Mouse (Mus musculus): ENCODE results near the gene Ccnl1.

- TF ChIP-seq KAT2A (conservative IDR thresholded peaks at IDR 0.05; ENCODE audit: low read depth, low read length) (no peak), CTCF (IDR thresholded peaks at IDR 0.05 in 2 of 3, conservative IDR thresholded peaks at IDR 0.05 in 1 of 3; ENCODE audit: control insufficient read depth in 1 of 3, insufficient read depth in 1 of 3, low read depth in 2 of 3, low read length in 3 of 3, poor library complexity in 1 of 3, severe bottlenecking in 1 of 3) (no peak), HCFC1 (IDR thresholded peaks at IDR 0.05; ENCODE audit: low read depth, low read length) (no peak), GABPA (IDR thresholded peaks at IDR 0.05; ENCODE audit: low read depth, low read length) (no peak), UBTF (IDR thresholded peaks at IDR 0.05; ENCODE audit: borderline replicate concordance, insufficient read depth, low read depth, low read length) (no peak), SIN3A (IDR thresholded peaks at IDR 0.05; ENCODE audit: low read length) (no peak), GATA1 (IDR thresholded peaks at IDR 0.05; ENCODE audit: low read depth, low read length) (peak; percentile 70), MYC (IDR thresholded peaks at IDR 0.05; ENCODE audit: low read depth, low read length) (no peak), POLR2AphosphoS2 (IDR thresholded peaks at IDR 0.05; ENCODE audit: low read length) (no peak), POLR2A (IDR thresholded peaks at IDR 0.05; ENCODE audit: control insufficient read depth in 1 of 2, insufficient read depth in 1 of 2, low read depth in 1 of 2, low read length in 2 of 2, poor library complexity in 1 of 2) (no peak)
These were observed 53.3 kb downstream of the Ccnl1 start for GRCm38 (mm10) chr3:65904711-65905110.
